Mouse (Mus musculus): ENCODE results near the gene Ewsr1. TPM values are rescaled to one million over a fixed set of nuclear protein-coding genes. Genes with fewer than 3 reads are reported as not detected.

Gene Ewsr1
- total RNA-seq, 2 experiments from 2014 or later = 79.3 to 86.5 TPM

- no peak overlapping the region for H3K4me3 ChIP-seq
- intact Hi-C loops (cut with DNase I) = loop anchor here (5.0 to 10.0 kb wide), 3 partner anchors 67 to 360 kb away; no protein-coding TSS in a partner anchor
- TF ChIP-seq CTCF (IDR thresholded peaks at IDR 0.05) = no peak
Measured at GRCm38 (mm10) chr11:5114931-5115581, 16.0 kb upstream of the Ewsr1 start.

GRCm38 (mm10) chr11:5113645-5114044, 14.6 kb upstream of the Ewsr1 start:
- intact Hi-C loops (cut with DNase I) = loop anchor here (10.0 kb wide), 2 partner anchors 161 to 361 kb away; no protein-coding TSS in a partner anchor
- H3K4me3 ChIP-seq = no peak overlapping the region
- DNase-seq = no peak
- H3K27ac ChIP-seq = peak overlapping the region; percentile 68; the same call in 1 of the 2 replicates
- no peak for TF ChIP-seq CTCF (IDR thresholded peaks at IDR 0.05)

More at GRCm38 (mm10) chr11:5114931-5115581, 16.0 kb upstream of the Ewsr1 start:
- DNase-seq = peak; percentile 91
- H3K27ac ChIP-seq = peak overlapping the region; percentile 68

- Histone ChIP-seq H3K27ac (no peak overlapping the region), H3K4me3 (no peak overlapping the region)
- intact Hi-C loops (cut with DNase I) = no loop called here
- no peak for TF ChIP-seq CTCF (IDR thresholded peaks at IDR 0.05)
- DNase-seq = no peak
Measured at GRCm38 (mm10) chr11:5109441-5109840, 10.4 kb upstream of the Ewsr1 start.

- peak; percentile 58 for DNase-seq
- Histone ChIP-seq H3K4me3 (no peak overlapping the region), H3K27ac (peak overlapping the region; percentile 84)
- intact Hi-C loops (cut with DNase I) = no loop called here
- no peak for TF ChIP-seq CTCF (IDR thresholded peaks at IDR 0.05)
Measured at GRCm38 (mm10) chr11:5103986-5104509, 5.0 kb upstream of the Ewsr1 start.

- Histone ChIP-seq H3K4me3 (no peak overlapping the region), H3K27ac (peak overlapping the region; percentile 7; the same call in 1 of the 2 replicates)
- intact Hi-C loops (cut with DNase I) = no loop called here
- no peak for TF ChIP-seq CTCF (IDR thresholded peaks at IDR 0.05)
- no peak for DNase-seq
Measured at GRCm38 (mm10) chr11:5102384-5102783, 3.3 kb upstream of the Ewsr1 start.

- Histone ChIP-seq H3K27ac (0 out of 2 replicates have a peak overlapping the region, but pooled peaks have one; percentile 41), H3K4me3 (no peak overlapping the region)
- no peak for DNase-seq
- TF ChIP-seq CTCF (IDR thresholded peaks at IDR 0.05) = no peak
- intact Hi-C loops (cut with DNase I) = no loop called here
Measured at GRCm38 (mm10) chr11:5101641-5102040, 2.6 kb upstream of the Ewsr1 start.

- intact Hi-C loops (cut with DNase I) = no loop called here
- TF ChIP-seq CTCF (IDR thresholded peaks at IDR 0.05) = no peak
- H3K27ac ChIP-seq = peak overlapping the region; percentile 41
- DNase-seq = no peak
- H3K4me3 ChIP-seq = peak overlapping the region; percentile 100
Measured at GRCm38 (mm10) chr11:5100801-5101200, 1.7 kb upstream of the Ewsr1 start.

- peak overlapping the region; percentile 100 for H3K4me3 ChIP-seq
- intact Hi-C loops (cut with DNase I) = no loop called here
- no peak for TF ChIP-seq CTCF (IDR thresholded peaks at IDR 0.05)
- DNase-seq = no peak
- peak overlapping the region; percentile 99 for H3K27ac ChIP-seq
Measured at GRCm38 (mm10) chr11:5100283-5100682, 1.2 kb upstream of the Ewsr1 start.

GRCm38 (mm10) chr11:5099576-5100183, 614 bp upstream of the Ewsr1 start:
- intact Hi-C loops (cut with DNase I) = no loop called here
- Histone ChIP-seq H3K27ac (peak overlapping the region; percentile 99), H3K4me3 (peak overlapping the region; percentile 100)
- DNase-seq = peak; percentile 87
- TF ChIP-seq CTCF (IDR thresholded peaks at IDR 0.05) = no peak

GRCm38 (mm10) chr11:5098035-5098735, 881 bp downstream of the Ewsr1 start:
- Histone ChIP-seq H3K4me3 (peak overlapping the region; percentile 100), H3K27ac (peak overlapping the region; percentile 99)
- intact Hi-C loops (cut with DNase I) = no loop called here
- no peak for TF ChIP-seq CTCF (IDR thresholded peaks at IDR 0.05)
- DNase-seq = peak; percentile 61

GRCm38 (mm10) chr11:5096480-5097020, 2.5 kb downstream of the Ewsr1 start:
- no peak for DNase-seq
- intact Hi-C loops (cut with DNase I) = no loop called here
- peak overlapping the region; percentile 100 for H3K4me3 ChIP-seq
- no peak overlapping the region for H3K27ac ChIP-seq
- TF ChIP-seq CTCF (IDR thresholded peaks at IDR 0.05) = no peak

GRCm38 (mm10) chr11:5095877-5096276, 3.2 kb downstream of the Ewsr1 start:
- intact Hi-C loops (cut with DNase I) = no loop called here
- TF ChIP-seq CTCF (IDR thresholded peaks at IDR 0.05) = no peak
- DNase-seq = no peak
- no peak overlapping the region for H3K27ac ChIP-seq
- peak overlapping the region; percentile 100 for H3K4me3 ChIP-seq
